Mouse (Mus musculus): ENCODE data around the gene Gsn. TPM values are rescaled to one million over a fixed set of nuclear protein-coding genes. Genes with fewer than 3 reads are reported as not detected.
A peak's percentile ranks its signal among the peaks of the same experiment; 100 is the strongest.

The Gsn gene
- polyA plus RNA-seq, 1 experiment from 2014 or later, result 16.7 TPM

DNA sequence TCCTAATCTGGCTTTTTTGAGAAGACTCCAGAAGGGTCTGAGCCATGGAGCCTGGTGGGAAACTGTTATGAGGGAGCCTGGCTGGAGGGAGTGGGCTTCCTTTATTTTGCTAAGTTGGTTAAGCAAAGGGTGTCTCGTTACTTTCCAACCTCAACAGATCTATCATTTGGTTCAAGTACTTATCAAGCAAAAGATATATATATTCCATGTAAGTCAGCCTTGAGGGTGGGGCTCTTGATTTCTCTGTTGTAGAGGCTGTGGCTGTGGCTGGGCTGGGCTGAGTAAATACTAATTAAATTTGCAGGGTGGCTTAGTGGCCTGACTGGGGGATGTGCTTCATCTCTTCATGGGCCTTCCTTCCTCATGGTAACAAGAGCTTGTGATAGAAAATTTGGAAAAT lies 4.1 kb downstream of the Gsn start:
- 73% methylated on average over 1 of the region's 1 CpGs for WGBS
- no peak overlapping the region for H3K4me2 ChIP-seq (ENCODE audit: low read length)
- ATAC-seq, result no peak
- H3K36me3 ChIP-seq (ENCODE audit: control insufficient read depth, insufficient read depth), result no peaks in the 10 kb centered on the region
- peaks cover 11% of the 10 kb centered on the region for H3K4me1 ChIP-seq (replicated peaks; ENCODE audit: control insufficient read depth, insufficient read depth, low read length)
- H3K9me3 ChIP-seq (ENCODE audit: control insufficient read depth, low read length), result no peaks in the 10 kb centered on the region
- H3K4me3 ChIP-seq (replicated peaks; ENCODE audit: low read length), result no peak overlapping the region
- H3K27ac ChIP-seq (ENCODE audit: low read length), result no peak overlapping the region
- H3K27me3 ChIP-seq (replicated peaks; ENCODE audit: control insufficient read depth, insufficient read depth, low read length), result no peaks in the 10 kb centered on the region; the same call in 1 of the 2 replicates
- H3K9ac ChIP-seq (replicated peaks; ENCODE audit: low read depth, low read length), result no peak overlapping the region

DNA sequence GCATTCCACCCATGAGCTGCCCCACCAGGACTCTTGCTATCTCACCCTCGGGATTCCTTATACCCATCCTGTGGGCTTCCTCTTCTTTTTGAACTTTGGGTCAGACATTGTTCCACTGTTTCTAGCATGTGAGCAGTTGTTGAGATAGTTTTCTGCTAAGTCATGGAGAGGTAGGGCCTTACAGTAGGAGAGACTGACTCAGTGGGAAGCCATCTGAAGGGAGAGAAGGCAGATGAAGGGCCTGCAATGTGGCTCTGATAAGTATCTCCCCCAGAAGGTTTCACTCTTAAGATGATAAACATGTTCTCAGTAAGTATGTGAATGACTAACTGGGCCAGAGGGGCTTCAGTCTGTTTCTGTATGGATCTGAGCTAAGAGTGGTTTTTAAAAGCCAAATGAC lies 7.9 kb downstream of the Gsn start:
- no peak for ATAC-seq

DNA sequence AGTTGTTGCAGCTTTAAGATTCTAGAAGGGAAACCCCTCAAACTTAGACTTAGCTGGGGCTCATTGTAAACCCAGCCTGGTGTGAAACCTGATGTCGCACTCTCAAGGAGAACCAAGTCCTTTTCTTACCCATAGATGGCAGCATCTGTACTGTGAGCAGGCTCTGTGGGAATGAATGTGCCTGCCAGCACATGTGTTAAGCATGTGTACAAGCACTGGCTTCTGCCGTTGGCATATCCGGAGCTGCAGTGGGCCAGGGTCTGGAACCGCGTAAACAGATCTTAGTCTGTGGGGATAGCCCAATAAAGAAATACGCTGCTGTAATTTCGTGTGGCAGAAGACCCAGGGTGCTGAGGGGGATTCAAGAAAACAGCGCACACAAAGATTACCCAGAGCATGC lies 9.1 kb downstream of the Gsn start:
- Histone ChIP-seq H3K4me3 (replicated peaks; ENCODE audit: low read length) (no peak overlapping the region), H3K27ac (ENCODE audit: low read length) (no peak overlapping the region), H3K36me3 (ENCODE audit: control insufficient read depth, insufficient read depth) (no peaks in the 10 kb centered on the region), H3K9ac (replicated peaks; ENCODE audit: low read depth, low read length) (no peak overlapping the region), H3K4me1 (replicated peaks; ENCODE audit: control insufficient read depth, insufficient read depth, low read length) (no peaks in the 10 kb centered on the region), H3K9me3 (ENCODE audit: control insufficient read depth, low read length) (no peaks in the 10 kb centered on the region), H3K4me2 (ENCODE audit: low read length) (no peak overlapping the region), H3K27me3 (replicated peaks; ENCODE audit: control insufficient read depth, insufficient read depth, low read length) (no peaks in the 10 kb centered on the region)
- peak; percentile 88 for ATAC-seq
- 40% methylated on average over 8 of the region's 8 CpGs for WGBS

More for the DNA sequence above, 7.9 kb downstream of the Gsn start:
- WGBS, result 79% methylated on average over 1 of the region's 1 CpGs
- no peaks in the 10 kb centered on the region for H3K4me1 ChIP-seq (replicated peaks; ENCODE audit: control insufficient read depth, insufficient read depth, low read length)
- H3K4me3 ChIP-seq (replicated peaks; ENCODE audit: low read length), result no peak overlapping the region
- no peak overlapping the region for H3K4me2 ChIP-seq (ENCODE audit: low read length)
- H3K27ac ChIP-seq (ENCODE audit: low read length), result no peak overlapping the region
- no peaks in the 10 kb centered on the region for H3K36me3 ChIP-seq (ENCODE audit: control insufficient read depth, insufficient read depth)
- no peaks in the 10 kb centered on the region for H3K9me3 ChIP-seq (ENCODE audit: control insufficient read depth, low read length)
- H3K9ac ChIP-seq (replicated peaks; ENCODE audit: low read depth, low read length), result no peak overlapping the region
- H3K27me3 ChIP-seq (replicated peaks; ENCODE audit: control insufficient read depth, insufficient read depth, low read length), result no peaks in the 10 kb centered on the region

- Histone ChIP-seq H3K27me3 (replicated peaks; ENCODE audit: control insufficient read depth, insufficient read depth, low read length) (no peaks in the 10 kb centered on the region), H3K36me3 (ENCODE audit: control insufficient read depth, insufficient read depth) (no peaks in the 10 kb centered on the region), H3K27ac (ENCODE audit: low read length) (no peak overlapping the region), H3K4me1 (replicated peaks; ENCODE audit: control insufficient read depth, insufficient read depth, low read length) (no peaks in the 10 kb centered on the region; the same call in 1 of the 2 replicates), H3K9ac (replicated peaks; ENCODE audit: low read depth, low read length) (no peak overlapping the region), H3K9me3 (ENCODE audit: control insufficient read depth, low read length) (no peaks in the 10 kb centered on the region), H3K4me3 (replicated peaks; ENCODE audit: low read length) (no peak overlapping the region), H3K4me2 (ENCODE audit: low read length) (no peak overlapping the region)
- 88% methylated on average over 8 of the region's 8 CpGs for WGBS
- ATAC-seq, result 0 out of 2 replicates have a peak, but pooled peaks have one; percentile 2
These were observed 9.6 kb downstream of the Gsn start for GRCm38 (mm10) chr2:35265775-35266174.

DNA sequence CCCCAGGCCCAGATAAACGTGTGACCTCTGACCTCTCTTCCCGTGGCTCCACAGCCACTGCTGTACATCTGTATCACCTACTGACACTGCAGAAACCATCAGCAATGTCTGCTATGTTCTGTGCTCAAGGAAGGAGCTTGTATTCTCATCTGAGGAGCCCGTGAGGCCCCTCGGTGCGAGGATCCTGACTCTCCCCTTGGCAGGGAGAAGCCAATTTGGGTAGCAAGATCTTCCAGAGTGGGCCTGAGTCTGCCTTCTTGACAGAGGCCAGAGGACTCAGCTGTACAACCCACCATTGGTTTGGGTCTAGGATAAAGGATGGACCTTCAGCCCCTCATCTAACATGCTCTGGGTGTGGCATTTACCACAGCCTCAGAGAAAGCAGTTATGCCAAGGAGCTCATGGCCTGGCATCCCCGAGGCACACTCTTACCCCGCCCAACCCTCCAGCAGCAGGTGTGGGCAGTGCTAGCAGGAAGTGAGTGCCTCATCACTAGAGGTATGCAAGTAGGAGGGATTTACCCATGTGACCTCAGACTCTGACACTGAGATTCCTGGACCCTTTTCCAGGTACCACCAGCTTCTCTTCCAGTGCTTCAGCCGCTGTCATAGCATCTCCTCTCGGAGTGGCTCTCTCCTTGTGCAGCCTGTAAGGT lies 10.2 kb downstream of the Gsn start:
- no peaks in the 10 kb centered on the region for H3K36me3 ChIP-seq (ENCODE audit: control insufficient read depth, insufficient read depth)
- no peaks in the 10 kb centered on the region; the same call in 1 of the 2 replicates for H3K4me1 ChIP-seq (replicated peaks; ENCODE audit: control insufficient read depth, insufficient read depth, low read length)
- no peaks in the 10 kb centered on the region for H3K9me3 ChIP-seq (ENCODE audit: control insufficient read depth, low read length)
- H3K27me3 ChIP-seq (replicated peaks; ENCODE audit: control insufficient read depth, insufficient read depth, low read length), result no peaks in the 10 kb centered on the region
- no peak overlapping the region for H3K27ac ChIP-seq (ENCODE audit: low read length)
- 83% methylated on average over 9 of the region's 9 CpGs for WGBS
- H3K4me2 ChIP-seq (ENCODE audit: low read length), result no peak overlapping the region
- no peak for ATAC-seq
- no peak overlapping the region for H3K9ac ChIP-seq (replicated peaks; ENCODE audit: low read depth, low read length)
- no peak overlapping the region for H3K4me3 ChIP-seq (replicated peaks; ENCODE audit: low read length)

GRCm38 (mm10) chr2:35267156-35267875 lies 11.1 kb downstream of the Gsn start:
- no peak for ATAC-seq
- Histone ChIP-seq H3K27me3 (replicated peaks; ENCODE audit: control insufficient read depth, insufficient read depth, low read length) (no peaks in the 10 kb centered on the region), H3K9me3 (ENCODE audit: control insufficient read depth, low read length) (no peaks in the 10 kb centered on the region), H3K4me1 (replicated peaks; ENCODE audit: control insufficient read depth, insufficient read depth, low read length) (no peaks in the 10 kb centered on the region; the same call in 1 of the 2 replicates), H3K27ac (ENCODE audit: low read length) (no peak overlapping the region), H3K4me2 (ENCODE audit: low read length) (no peak overlapping the region), H3K4me3 (replicated peaks; ENCODE audit: low read length) (no peak overlapping the region), H3K9ac (replicated peaks; ENCODE audit: low read depth, low read length) (no peak overlapping the region), H3K36me3 (ENCODE audit: control insufficient read depth, insufficient read depth) (no peaks in the 10 kb centered on the region)
- 88% methylated on average over 13 of the region's 13 CpGs for WGBS

DNA sequence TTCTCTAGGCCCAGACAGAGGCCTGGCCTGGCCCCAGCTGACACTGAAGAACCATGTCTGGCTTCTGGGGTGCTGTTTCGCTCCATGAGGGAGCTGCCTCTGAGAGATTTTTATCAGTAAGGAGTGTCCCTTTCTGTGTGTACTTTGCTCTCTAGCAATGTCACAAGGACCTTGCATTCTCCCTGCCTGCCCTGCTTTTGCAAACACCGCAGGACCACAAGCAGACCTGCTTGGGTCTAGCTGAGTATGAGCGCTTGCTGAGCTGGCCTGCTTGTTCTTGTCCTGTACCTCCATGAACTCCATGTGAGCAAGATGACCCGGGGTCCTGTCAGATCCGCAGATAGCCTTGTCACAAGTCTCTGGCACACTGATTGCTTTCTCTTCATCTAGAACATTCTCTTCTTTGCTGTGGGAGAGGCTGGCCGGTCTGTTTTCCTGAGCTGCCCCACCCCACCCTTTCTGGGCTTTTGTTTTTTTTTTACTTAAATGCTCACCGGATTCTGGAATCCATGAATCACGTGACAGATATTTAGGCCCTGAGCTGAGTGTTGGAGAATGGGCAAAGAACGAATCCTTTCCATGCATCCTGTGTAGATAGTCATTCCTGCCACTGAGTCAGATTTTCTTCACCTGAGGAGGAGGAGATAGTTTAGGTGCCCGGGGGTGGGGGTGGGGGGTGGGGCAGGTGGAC lies 11.8 kb downstream of the Gsn start:
- H3K9ac ChIP-seq (replicated peaks; ENCODE audit: low read depth, low read length), result no peak overlapping the region
- H3K4me1 ChIP-seq (replicated peaks; ENCODE audit: control insufficient read depth, insufficient read depth, low read length), result no peaks in the 10 kb centered on the region; the same call in 1 of the 2 replicates
- WGBS, result 77% methylated on average over 10 of the region's 10 CpGs
- H3K27me3 ChIP-seq (replicated peaks; ENCODE audit: control insufficient read depth, insufficient read depth, low read length), result no peaks in the 10 kb centered on the region
- H3K36me3 ChIP-seq (ENCODE audit: control insufficient read depth, insufficient read depth), result no peaks in the 10 kb centered on the region
- no peaks in the 10 kb centered on the region for H3K9me3 ChIP-seq (ENCODE audit: control insufficient read depth, low read length)
- no peak overlapping the region for H3K4me2 ChIP-seq (ENCODE audit: low read length)
- H3K4me3 ChIP-seq (replicated peaks; ENCODE audit: low read length), result no peak overlapping the region
- no peak for ATAC-seq
- H3K27ac ChIP-seq (ENCODE audit: low read length), result no peak overlapping the region

- Histone ChIP-seq H3K36me3 (ENCODE audit: control insufficient read depth, insufficient read depth) (no peaks in the 10 kb centered on the region), H3K9me3 (ENCODE audit: control insufficient read depth, low read length) (no peaks in the 10 kb centered on the region), H3K9ac (replicated peaks; ENCODE audit: low read depth, low read length) (no peak overlapping the region), H3K4me2 (ENCODE audit: low read length) (no peak overlapping the region), H3K27ac (ENCODE audit: low read length) (no peak overlapping the region), H3K4me1 (replicated peaks; ENCODE audit: control insufficient read depth, insufficient read depth, low read length) (peaks cover 2% of the 10 kb centered on the region; the same call in 1 of the 2 replicates), H3K4me3 (replicated peaks; ENCODE audit: low read length) (no peak overlapping the region), H3K27me3 (replicated peaks; ENCODE audit: control insufficient read depth, insufficient read depth, low read length) (no peaks in the 10 kb centered on the region)
- ATAC-seq, result no peak
- WGBS, result 94% methylated on average over 6 of the region's 6 CpGs
These were observed 13.0 kb downstream of the Gsn start for GRCm38 (mm10) chr2:35269136-35269535.

GRCm38 (mm10) chr2:35269716-35270260 lies 13.6 kb downstream of the Gsn start:
- no peak overlapping the region for H3K4me3 ChIP-seq (replicated peaks; ENCODE audit: low read length)
- no peak for ATAC-seq
- H3K4me2 ChIP-seq (ENCODE audit: low read length), result no peak overlapping the region
- H3K9ac ChIP-seq (replicated peaks; ENCODE audit: low read depth, low read length), result no peak overlapping the region
- peaks cover 2% of the 10 kb centered on the region; the same call in 1 of the 2 replicates for H3K4me1 ChIP-seq (replicated peaks; ENCODE audit: control insufficient read depth, insufficient read depth, low read length)
- no peaks in the 10 kb centered on the region for H3K36me3 ChIP-seq (ENCODE audit: control insufficient read depth, insufficient read depth)
- no peak overlapping the region for H3K27ac ChIP-seq (ENCODE audit: low read length)
- 81% methylated on average over 4 of the region's 4 CpGs for WGBS
- H3K9me3 ChIP-seq (ENCODE audit: control insufficient read depth, low read length), result no peaks in the 10 kb centered on the region
- no peaks in the 10 kb centered on the region for H3K27me3 ChIP-seq (replicated peaks; ENCODE audit: control insufficient read depth, insufficient read depth, low read length)
